Mouse (Mus musculus) heart, postnatal 0 days (tissue): ENCODE measurements around the gene Lamb1. TPM values are rescaled to one million over a fixed set of nuclear protein-coding genes. Genes with fewer than 3 reads are reported as not detected.

Experiments used
- ATAC-seq: fragments of 200-750 bp; cut with Nextera tagmentation; 2 replicates; pipeline ENCODE4 v1.8.0; 2017; ENCODE audit warnings: low read depth, moderate number of reproducible peaks, moderate library complexity; ENCODE audit not compliant: insufficient read depth
- DNase-seq: peaks from one replicate; pipeline ENCODE4 v3.0.0-alpha.2; 2016; ENCODE audit warnings: low spot score
- H3K27ac ChIP-seq: fragments of 300-500 bp; sonication (generic); 2 replicates; pipeline ENCODE4 v1.5.1; 2014; ENCODE audit warnings: low read depth, mild to moderate bottlenecking
- H3K27me3 ChIP-seq: fragments of 300-500 bp; sonication (generic); 2 replicates; pipeline ENCODE4 v1.6.1; 2014; ENCODE audit warnings: low read length, mixed read lengths; ENCODE audit not compliant: control insufficient read depth, insufficient read depth
- H3K36me3 ChIP-seq: fragments of 300-500 bp; sonication (generic); replicated peaks from 2 replicates; pipeline ENCODE4 v1.6.1; 2014; ENCODE audit warnings: low read length, mixed read lengths; ENCODE audit not compliant: control insufficient read depth, insufficient read depth
- H3K4me1 ChIP-seq: fragments of 300-500 bp; sonication (generic); 2 replicates; pipeline ENCODE4 v1.6.1; 2014; ENCODE audit warnings: antibody characterized with exemption; ENCODE audit not compliant: control insufficient read depth, insufficient read depth
- H3K4me2 ChIP-seq: fragments of 300-500 bp; sonication (generic); 2 replicates; pipeline ENCODE4 v1.6.1; 2014; ENCODE audit warnings: low read depth, mild to moderate bottlenecking, low read length, moderate library complexity
- H3K4me3 ChIP-seq: fragments of 300-500 bp; sonication (generic); 2 replicates; pipeline ENCODE4 v1.5.1; 2014; ENCODE audit warnings: low read depth, low read length
- H3K9ac ChIP-seq: fragments of 300-500 bp; sonication (generic); replicated peaks from 2 replicates; pipeline ENCODE4 v1.6.1; 2014; ENCODE audit warnings: low read depth, low read length, mixed read lengths
- H3K9me3 ChIP-seq: fragments of 300-500 bp; sonication (generic); replicated peaks from 2 replicates; pipeline ENCODE4 v1.6.1; 2016; ENCODE audit warnings: low read length; ENCODE audit not compliant: control insufficient read depth
- CTCF ChIP-seq: IDR thresholded peaks from 2 replicates; pipeline ENCODE4 v1.5.1; 2016; ENCODE audit warnings: antibody characterized with exemption, control low read depth, low read depth
- EP300 ChIP-seq: IDR thresholded peaks from 2 replicates; pipeline ENCODE4 v1.6.1; 2016; ENCODE audit warnings: antibody characterized with exemption, low read depth
- WGBS: fragments of 180-500 bp; shearing (Covaris S2); extraction: QIAGEN DNeasy Blood & Tissue Kit; methylation state at CpG from one replicate; pipeline ENCODE4 v1.1.7; 2014; 5-methylcytosine and 5-hydroxymethylcytosine counted together
- polyA plus RNA-seq: library from polyadenylated mRNA; unstranded; fragments of >200 nt; fragmentation: Nextera tagmentation; extraction: Ambion mirVana; gene quantifications from 2 replicates; pipeline ENCODE4 v1.2.1, GENCODE M21; 2015
- total RNA-seq: library from RNA; depleted of rRNA; stranded (reverse); fragments of >200 nt; gene quantifications from 2 replicates; pipeline ENCODE4 v1.2.3, GENCODE M21; 2014; ENCODE audit warnings: low replicate concordance; rRNA removed

Lamb1 gene
- total RNA-seq (189 TPM in 2 replicates), polyA plus RNA-seq (53.2 and 60.8 TPM in 2 replicates)

- no peaks in the 10 kb centered on the region for H3K27me3 ChIP-seq
- H3K4me2 ChIP-seq = peak within 1 kb of the TSS; percentile 70
- peak within 1 kb of the TSS; percentile 87 for H3K9ac ChIP-seq
- peak within 1 kb of the TSS; percentile 89 for H3K27ac ChIP-seq
- under 1% methylated on average over 38 of the region's 39 CpGs for WGBS
- no peaks in the 10 kb centered on the region for H3K9me3 ChIP-seq
- peaks cover 12% of the 10 kb centered on the region; the same call in 1 of the 2 replicates for H3K36me3 ChIP-seq
- TF ChIP-seq EP300 = no peak
- no peak for TF ChIP-seq CTCF
- DNase-seq (peak; percentile 80), ATAC-seq (peak; percentile 57)
- peaks cover 31% of the 10 kb centered on the region for H3K4me1 ChIP-seq
- H3K4me3 ChIP-seq = peak within 1 kb of the TSS; percentile 74
Measured at GRCm38 (mm10) chr12:31265005-31265721, at the start of gene Lamb1. Lamb1 (plus strand) TSS chr12:31265234.

- no peak overlapping the region for H3K4me2 ChIP-seq
- no peak for DNase-seq
- 93% methylated on average over 5 of the region's 5 CpGs for WGBS
- H3K27me3 ChIP-seq = no peaks in the 10 kb centered on the region
- no peaks in the 10 kb centered on the region for H3K36me3 ChIP-seq
- no peaks in the 10 kb centered on the region for H3K9me3 ChIP-seq
- H3K4me1 ChIP-seq = peaks cover 21% of the 10 kb centered on the region
- H3K9ac ChIP-seq = no peak overlapping the region
- ATAC-seq = no peak
- no peak overlapping the region for H3K27ac ChIP-seq
- TF ChIP-seq CTCF = no peak
- TF ChIP-seq EP300 = no peak
- no peak overlapping the region for H3K4me3 ChIP-seq
Measured at GRCm38 (mm10) chr12:31217232-31217631, 47.8 kb upstream of the Lamb1 start.

GRCm38 (mm10) chr12:31218774-31219173, 46.3 kb upstream of the Lamb1 start:
- Histone ChIP-seq H3K27me3 (no peaks in the 10 kb centered on the region), H3K27ac (no peak overlapping the region), H3K4me1 (peaks cover 13% of the 10 kb centered on the region; the same call in 1 of the 2 replicates), H3K9ac (no peak overlapping the region), H3K4me2 (no peak overlapping the region), H3K9me3 (no peaks in the 10 kb centered on the region), H3K36me3 (no peaks in the 10 kb centered on the region), H3K4me3 (no peak overlapping the region)
- DNase-seq (peak; percentile 38), ATAC-seq (no peak)
- WGBS = 62% methylated on average over 3 of the region's 3 CpGs
- no peak for TF ChIP-seq CTCF
- no peak for TF ChIP-seq EP300

- WGBS = 44% methylated on average over 6 of the region's 6 CpGs
- no peaks in the 10 kb centered on the region for H3K36me3 ChIP-seq
- DNase-seq (no peak), ATAC-seq (no peak)
- H3K9me3 ChIP-seq = no peaks in the 10 kb centered on the region
- H3K4me3 ChIP-seq = no peak overlapping the region
- no peak overlapping the region for H3K27ac ChIP-seq
- no peak for TF ChIP-seq CTCF
- TF ChIP-seq EP300 = no peak
- H3K4me1 ChIP-seq = peaks cover 9% of the 10 kb centered on the region; the same call in 1 of the 2 replicates
- no peak overlapping the region for H3K4me2 ChIP-seq
- H3K27me3 ChIP-seq = no peaks in the 10 kb centered on the region
- H3K9ac ChIP-seq = no peak overlapping the region
Measured at GRCm38 (mm10) chr12:31221522-31221921, 43.5 kb upstream of the Lamb1 start.

- Histone ChIP-seq H3K27ac (no peak overlapping the region), H3K27me3 (no peaks in the 10 kb centered on the region), H3K4me1 (peaks cover 9% of the 10 kb centered on the region; the same call in 1 of the 2 replicates), H3K9ac (no peak overlapping the region), H3K4me3 (no peak overlapping the region), H3K9me3 (no peaks in the 10 kb centered on the region), H3K4me2 (no peak overlapping the region), H3K36me3 (no peaks in the 10 kb centered on the region)
- no peak for TF ChIP-seq CTCF
- no peak for TF ChIP-seq EP300
- no peak for DNase-seq
- ATAC-seq = no peak
- WGBS = 36% methylated on average over 2 of the region's 2 CpGs
Measured at GRCm38 (mm10) chr12:31222282-31222681, 42.8 kb upstream of the Lamb1 start.

GRCm38 (mm10) chr12:31222741-31223140, 42.3 kb upstream of the Lamb1 start:
- H3K9ac ChIP-seq = no peak overlapping the region
- ATAC-seq (no peak), DNase-seq (no peak)
- no peaks in the 10 kb centered on the region for H3K27me3 ChIP-seq
- H3K27ac ChIP-seq = no peak overlapping the region
- WGBS = 51% methylated on average over 3 of the region's 3 CpGs
- no peaks in the 10 kb centered on the region for H3K36me3 ChIP-seq
- no peak overlapping the region for H3K4me2 ChIP-seq
- no peak overlapping the region for H3K4me3 ChIP-seq
- no peaks in the 10 kb centered on the region for H3K9me3 ChIP-seq
- TF ChIP-seq CTCF = no peak
- TF ChIP-seq EP300 = no peak
- H3K4me1 ChIP-seq = peaks cover 9% of the 10 kb centered on the region; the same call in 1 of the 2 replicates
